Mouse (Mus musculus) myocyte (in vitro differentiated cells): ENCODE measurements around the gene Mst1r.
A peak's percentile ranks its signal among the peaks of the same experiment; 100 is the strongest.

Source experiments
- CEBPB ChIP-seq: IDR thresholded peaks from 2 replicates; pipeline ENCODE4 v1.6.1; 2011; ENCODE audit warnings: mild to moderate bottlenecking, moderate library complexity; ENCODE audit not compliant: poor library complexity, insufficient read depth, severe bottlenecking
- MAX ChIP-seq: IDR thresholded peaks from one replicate; pipeline ENCODE4 v1.6.1; 2011; ENCODE audit warnings: low read depth, mild to moderate bottlenecking, control low read depth
- MYOD1 ChIP-seq, 3 experiments: IDR thresholded peaks; one replicate each; pipeline ENCODE4 v1.6.1; 2011; ENCODE audit warnings: control low read depth in 2 of 3, low read depth in 2 of 3, mild to moderate bottlenecking in 2 of 3, moderate library complexity in 1 of 3; ENCODE audit not compliant: insufficient read length in 2 of 3, control insufficient read depth in 1 of 3
- MYOG ChIP-seq, 3 experiments: IDR thresholded peaks; one replicate each; pipeline ENCODE4 v1.6.1; 2011; ENCODE audit warnings: control low read depth in 2 of 3, low read depth in 2 of 3, mild to moderate bottlenecking in 2 of 3; ENCODE audit not compliant: insufficient read length in 2 of 3, control insufficient read depth in 1 of 3, insufficient read depth in 1 of 3
- POLR2A ChIP-seq: IDR thresholded peaks from one replicate; pipeline ENCODE4 v1.6.1; 2011; ENCODE audit warnings: low read depth, mild to moderate bottlenecking, control low read depth, moderate library complexity; ENCODE audit not compliant: insufficient read length
- POLR2AphosphoS2 ChIP-seq: IDR thresholded peaks from one replicate; pipeline ENCODE4 v1.6.1; 2011; ENCODE audit warnings: low read depth, control low read depth; ENCODE audit not compliant: insufficient read length
- TCF12 ChIP-seq: IDR thresholded peaks from one replicate; pipeline ENCODE4 v1.6.1; 2011; ENCODE audit warnings: mild to moderate bottlenecking, control low read depth; ENCODE audit not compliant: poor library complexity, insufficient read depth, severe bottlenecking
- USF1 ChIP-seq: IDR thresholded peaks from one replicate; pipeline ENCODE4 v1.6.1; 2011; ENCODE audit warnings: low read depth, mild to moderate bottlenecking, control low read depth, moderate library complexity

- TF ChIP-seq POLR2A, result no peak
- TF ChIP-seq MAX, result no peak
- no peak for TF ChIP-seq POLR2AphosphoS2
- no peak for TF ChIP-seq MYOG (IDR thresholded peaks at IDR 0.05; ENCODE audit: control insufficient read depth in 1 of 3, insufficient read depth in 1 of 3, insufficient read length in 2 of 3, low read depth in 2 of 3)
- no peak for TF ChIP-seq TCF12
- no peak for TF ChIP-seq CEBPB
- peak; percentile 11 for TF ChIP-seq USF1
- TF ChIP-seq MYOD1 (IDR thresholded peaks at IDR 0.05; ENCODE audit: control insufficient read depth in 1 of 3, insufficient read length in 2 of 3, low read depth in 2 of 3), result no peak
Measured at GRCm38 (mm10) chr9:107888267-107888850, 18.3 kb upstream of the Mst1r start.
